Mouse (Mus musculus): ENCODE measurements around the gene Rgs7. TPM values are rescaled to one million over a fixed set of nuclear protein-coding genes. Genes with fewer than 3 reads are reported as not detected.

Gene Rgs7
- polyA plus RNA-seq, 1 experiment: 1.2 TPM

DNA sequence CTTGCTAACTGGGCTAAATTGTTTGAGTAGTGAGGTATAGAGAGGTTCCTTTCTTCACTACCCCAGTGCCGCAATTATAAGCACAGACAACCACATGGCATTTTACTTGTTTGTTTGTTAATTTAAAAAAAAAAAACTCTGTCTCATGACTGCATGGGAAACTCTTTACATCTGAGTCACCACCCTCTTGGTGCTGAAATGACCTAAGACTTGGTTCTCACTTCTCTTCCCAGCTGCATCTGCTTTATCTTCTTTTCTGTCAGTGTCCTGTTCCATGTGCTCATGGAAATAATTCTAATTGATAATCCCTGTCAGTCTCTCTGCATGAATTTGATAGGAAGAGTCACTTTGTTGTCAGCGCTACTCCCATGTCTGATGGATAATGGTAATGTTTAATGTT is 272.7 kb downstream of the Rgs7 start:
- Histone ChIP-seq H3K4me3 (ENCODE audit: insufficient read depth, low read depth, low read length) (no peak overlapping the region), H3K27me3 (replicated peaks; ENCODE audit: control insufficient read depth, insufficient read depth, low read length) (no peaks in the 10 kb centered on the region), H3K36me3 (ENCODE audit: control insufficient read depth, insufficient read depth, low read length) (no peaks in the 10 kb centered on the region), H3K27ac (ENCODE audit: insufficient read depth, low read depth, low read length) (no peak overlapping the region), H3K4me1 (ENCODE audit: control insufficient read depth, insufficient read depth, low read length) (no peaks in the 10 kb centered on the region)
- 91% methylated on average over 2 of the region's 2 CpGs for WGBS
- DNase-seq: no peak
- TF ChIP-seq CTCF (conservative IDR thresholded peaks at IDR 0.05; ENCODE audit: insufficient read depth, insufficient read length, low read depth, low read length) (no peak), POLR2A (IDR thresholded peaks at IDR 0.05; ENCODE audit: low read depth, low read length) (no peak)

GRCm38 (mm10) chr1:175207004-175207403 is 285.3 kb downstream of the Rgs7 start:
- Histone ChIP-seq H3K36me3 (ENCODE audit: control insufficient read depth, insufficient read depth, low read length) (no peaks in the 10 kb centered on the region), H3K27me3 (replicated peaks; ENCODE audit: control insufficient read depth, insufficient read depth, low read length) (no peaks in the 10 kb centered on the region), H3K27ac (ENCODE audit: insufficient read depth, low read depth, low read length) (no peak overlapping the region), H3K4me1 (ENCODE audit: control insufficient read depth, insufficient read depth, low read length) (no peaks in the 10 kb centered on the region), H3K4me3 (ENCODE audit: insufficient read depth, low read depth, low read length) (no peak overlapping the region)
- whole genome bisulfite sequencing: 70% methylated on average over 2 of the region's 2 CpGs
- no peak for DNase-seq
- no peak for TF ChIP-seq POLR2A (IDR thresholded peaks at IDR 0.05; ENCODE audit: low read depth, low read length)
- TF ChIP-seq CTCF (conservative IDR thresholded peaks at IDR 0.05; ENCODE audit: insufficient read depth, insufficient read length, low read depth, low read length): no peak

GRCm38 (mm10) chr1:175205633-175206032 is 286.7 kb downstream of the Rgs7 start:
- TF ChIP-seq POLR2A (IDR thresholded peaks at IDR 0.05; ENCODE audit: low read depth, low read length) (no peak), CTCF (conservative IDR thresholded peaks at IDR 0.05; ENCODE audit: insufficient read depth, insufficient read length, low read depth, low read length) (no peak)
- no peak for DNase-seq
- H3K27me3 ChIP-seq (replicated peaks; ENCODE audit: control insufficient read depth, insufficient read depth, low read length): no peaks in the 10 kb centered on the region
- no peak overlapping the region for H3K4me3 ChIP-seq (ENCODE audit: insufficient read depth, low read depth, low read length)
- H3K36me3 ChIP-seq (ENCODE audit: control insufficient read depth, insufficient read depth, low read length): no peaks in the 10 kb centered on the region
- 48% methylated on average over 1 of the region's 1 CpGs for WGBS
- no peak overlapping the region for H3K27ac ChIP-seq (ENCODE audit: insufficient read depth, low read depth, low read length)
- no peaks in the 10 kb centered on the region for H3K4me1 ChIP-seq (ENCODE audit: control insufficient read depth, insufficient read depth, low read length)

- TF ChIP-seq POLR2A (IDR thresholded peaks at IDR 0.05; ENCODE audit: low read depth, low read length): no peak
- no peak for TF ChIP-seq CTCF (conservative IDR thresholded peaks at IDR 0.05; ENCODE audit: insufficient read depth, insufficient read length, low read depth, low read length)
- DNase-seq: no peak
- no peaks in the 10 kb centered on the region for H3K27me3 ChIP-seq (replicated peaks; ENCODE audit: control insufficient read depth, insufficient read depth, low read length)
- H3K4me1 ChIP-seq (ENCODE audit: control insufficient read depth, insufficient read depth, low read length): no peaks in the 10 kb centered on the region
- WGBS: 71% methylated on average over 1 of the region's 1 CpGs
- no peak overlapping the region for H3K27ac ChIP-seq (ENCODE audit: insufficient read depth, low read depth, low read length)
- no peaks in the 10 kb centered on the region for H3K36me3 ChIP-seq (ENCODE audit: control insufficient read depth, insufficient read depth, low read length)
- H3K4me3 ChIP-seq (ENCODE audit: insufficient read depth, low read depth, low read length): no peak overlapping the region
Observed at GRCm38 (mm10) chr1:175203544-175203943, 288.8 kb downstream of the Rgs7 start.

GRCm38 (mm10) chr1:175202902-175203301 is 289.4 kb downstream of the Rgs7 start:
- no peak for DNase-seq
- no peak overlapping the region for H3K27ac ChIP-seq (ENCODE audit: insufficient read depth, low read depth, low read length)
- no peaks in the 10 kb centered on the region for H3K36me3 ChIP-seq (ENCODE audit: control insufficient read depth, insufficient read depth, low read length)
- TF ChIP-seq POLR2A (IDR thresholded peaks at IDR 0.05; ENCODE audit: low read depth, low read length) (no peak), CTCF (conservative IDR thresholded peaks at IDR 0.05; ENCODE audit: insufficient read depth, insufficient read length, low read depth, low read length) (no peak)
- no peak overlapping the region for H3K4me3 ChIP-seq (ENCODE audit: insufficient read depth, low read depth, low read length)
- WGBS: 64% methylated on average over 2 of the region's 2 CpGs
- no peaks in the 10 kb centered on the region for H3K4me1 ChIP-seq (ENCODE audit: control insufficient read depth, insufficient read depth, low read length)
- H3K27me3 ChIP-seq (replicated peaks; ENCODE audit: control insufficient read depth, insufficient read depth, low read length): no peaks in the 10 kb centered on the region

- Histone ChIP-seq H3K27me3 (replicated peaks; ENCODE audit: control insufficient read depth, insufficient read depth, low read length) (no peaks in the 10 kb centered on the region), H3K4me1 (ENCODE audit: control insufficient read depth, insufficient read depth, low read length) (no peaks in the 10 kb centered on the region), H3K27ac (ENCODE audit: insufficient read depth, low read depth, low read length) (no peak overlapping the region), H3K36me3 (ENCODE audit: control insufficient read depth, insufficient read depth, low read length) (no peaks in the 10 kb centered on the region), H3K4me3 (ENCODE audit: insufficient read depth, low read depth, low read length) (no peak overlapping the region)
- DNase-seq: no peak
- 89% methylated on average over 4 of the region's 4 CpGs for WGBS
- no peak for TF ChIP-seq POLR2A (IDR thresholded peaks at IDR 0.05; ENCODE audit: low read depth, low read length)
- no peak for TF ChIP-seq CTCF (conservative IDR thresholded peaks at IDR 0.05; ENCODE audit: insufficient read depth, insufficient read length, low read depth, low read length)
Observed at GRCm38 (mm10) chr1:175198881-175199280, 293.4 kb downstream of the Rgs7 start.

DNA sequence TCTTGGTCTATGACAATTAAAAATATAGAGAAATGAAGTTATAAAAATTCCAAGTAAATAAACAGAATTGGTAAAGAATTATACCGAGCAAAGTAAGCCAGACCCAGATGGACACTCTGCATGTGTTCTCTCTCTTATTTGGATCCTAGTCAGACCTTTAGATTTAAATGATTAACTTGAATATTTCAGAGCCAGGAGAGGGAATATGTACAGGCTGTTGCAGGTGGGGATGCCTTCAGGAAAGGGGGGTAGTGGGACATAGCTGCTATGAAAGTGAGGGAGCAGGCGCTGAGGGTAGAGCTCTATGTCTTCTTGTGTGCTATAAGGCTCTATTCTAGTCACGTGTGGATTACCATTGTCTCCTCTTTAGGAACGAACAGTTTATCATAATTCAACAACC is 296.5 kb downstream of the Rgs7 start:
- Histone ChIP-seq H3K4me1 (ENCODE audit: control insufficient read depth, insufficient read depth, low read length) (no peaks in the 10 kb centered on the region), H3K36me3 (ENCODE audit: control insufficient read depth, insufficient read depth, low read length) (no peaks in the 10 kb centered on the region), H3K27me3 (replicated peaks; ENCODE audit: control insufficient read depth, insufficient read depth, low read length) (no peaks in the 10 kb centered on the region), H3K27ac (ENCODE audit: insufficient read depth, low read depth, low read length) (no peak overlapping the region), H3K4me3 (ENCODE audit: insufficient read depth, low read depth, low read length) (no peak overlapping the region)
- DNase-seq: no peak
- TF ChIP-seq CTCF (conservative IDR thresholded peaks at IDR 0.05; ENCODE audit: insufficient read depth, insufficient read length, low read depth, low read length): no peak
- TF ChIP-seq POLR2A (IDR thresholded peaks at IDR 0.05; ENCODE audit: low read depth, low read length): no peak
- 81% methylated on average over 4 of the region's 4 CpGs for WGBS

GRCm38 (mm10) chr1:175188186-175188585 is 304.1 kb downstream of the Rgs7 start:
- H3K4me3 ChIP-seq (ENCODE audit: insufficient read depth, low read depth, low read length): no peak overlapping the region
- TF ChIP-seq CTCF (conservative IDR thresholded peaks at IDR 0.05; ENCODE audit: insufficient read depth, insufficient read length, low read depth, low read length): no peak
- no peak for TF ChIP-seq POLR2A (IDR thresholded peaks at IDR 0.05; ENCODE audit: low read depth, low read length)
- no peaks in the 10 kb centered on the region for H3K4me1 ChIP-seq (ENCODE audit: control insufficient read depth, insufficient read depth, low read length)
- 65% methylated on average over 5 of the region's 5 CpGs for WGBS
- no peaks in the 10 kb centered on the region for H3K27me3 ChIP-seq (replicated peaks; ENCODE audit: control insufficient read depth, insufficient read depth, low read length)
- DNase-seq: no peak
- H3K27ac ChIP-seq (ENCODE audit: insufficient read depth, low read depth, low read length): no peak overlapping the region
- no peaks in the 10 kb centered on the region for H3K36me3 ChIP-seq (ENCODE audit: control insufficient read depth, insufficient read depth, low read length)
